Mouse (Mus musculus) intestine, embryonic 15.5 days (tissue): ENCODE measurements at regions not wholly inside any gene's neighbourhood (a gene's known extent, or its start where the extent isn't known, plus 50 kb on each side); places are given as distances from the start of the nearest gene placed in this dataset.

Experiments used
- ATAC-seq: fragments of 200-750 bp; cut with Nextera tagmentation; 2 replicates; pipeline ENCODE4 v1.8.0; 2017; ENCODE audit warnings: moderate TSS enrichment, moderate library complexity
- H3K27ac ChIP-seq: fragments of 300-500 bp; sonication (generic); 2 replicates; pipeline ENCODE4 v1.5.1; 2015; ENCODE audit warnings: mild to moderate bottlenecking, inconsistent platforms
- H3K27me3 ChIP-seq: fragments of 300-500 bp; sonication (generic); replicated peaks from 2 replicates; pipeline ENCODE4 v1.6.1; 2015; ENCODE audit warnings: inconsistent platforms
- H3K36me3 ChIP-seq: fragments of 300-500 bp; sonication (generic); 2 replicates; pipeline ENCODE4 v1.6.1; 2015; ENCODE audit warnings: inconsistent platforms
- H3K4me1 ChIP-seq: fragments of 300-500 bp; sonication (generic); replicated peaks from 2 replicates; pipeline ENCODE4 v1.6.1; 2015; ENCODE audit warnings: inconsistent platforms
- H3K4me2 ChIP-seq: fragments of 300-500 bp; sonication (generic); replicated peaks from 2 replicates; pipeline ENCODE4 v1.6.1; 2015; ENCODE audit warnings: mild to moderate bottlenecking, inconsistent platforms
- H3K4me3 ChIP-seq: fragments of 300-500 bp; sonication (generic); replicated peaks from 2 replicates; pipeline ENCODE4 v1.5.1; 2015; ENCODE audit warnings: inconsistent platforms
- H3K9ac ChIP-seq: fragments of 300-500 bp; sonication (generic); 2 replicates; pipeline ENCODE4 v1.6.1; 2015; ENCODE audit warnings: inconsistent platforms
- H3K9me3 ChIP-seq: fragments of 300-500 bp; sonication (generic); 2 replicates; pipeline ENCODE4 v1.6.1; 2016; ENCODE audit warnings: inconsistent platforms
- WGBS: fragments of 180-500 bp; shearing (Covaris S2); methylation state at CpG from one replicate; pipeline ENCODE4 v1.1.7; 2015; 5-methylcytosine and 5-hydroxymethylcytosine counted together

DNA sequence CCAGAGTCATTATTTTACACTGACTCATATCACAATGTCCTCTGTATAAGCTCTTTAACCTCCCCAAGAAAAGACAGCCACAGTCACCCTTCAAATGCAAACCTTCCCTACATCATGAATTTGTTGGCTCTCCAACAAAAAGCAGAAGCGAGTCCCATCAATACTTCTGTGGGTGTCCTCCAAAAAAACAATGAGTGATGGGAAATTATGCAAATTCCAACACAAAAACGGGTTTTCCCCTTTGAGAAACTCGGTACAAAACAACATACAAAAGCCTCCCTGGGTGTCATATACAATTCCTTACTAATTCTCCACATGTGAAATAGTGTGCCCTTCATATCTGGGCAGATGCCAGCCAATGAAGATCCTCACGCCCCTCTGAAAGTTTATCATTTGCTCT lies 311.8 kb upstream of the 4930412O13Rik start:
- ATAC-seq = no peak
- Histone ChIP-seq H3K4me1 (no peaks in the 10 kb centered on the region), H3K9me3 (no peaks in the 10 kb centered on the region), H3K36me3 (no peaks in the 10 kb centered on the region), H3K4me3 (no peak overlapping the region), H3K9ac (no peak overlapping the region), H3K4me2 (no peak overlapping the region), H3K27me3 (no peaks in the 10 kb centered on the region), H3K27ac (no peak overlapping the region)
- 80% methylated on average over 4 of the region's 4 CpGs for WGBS

DNA sequence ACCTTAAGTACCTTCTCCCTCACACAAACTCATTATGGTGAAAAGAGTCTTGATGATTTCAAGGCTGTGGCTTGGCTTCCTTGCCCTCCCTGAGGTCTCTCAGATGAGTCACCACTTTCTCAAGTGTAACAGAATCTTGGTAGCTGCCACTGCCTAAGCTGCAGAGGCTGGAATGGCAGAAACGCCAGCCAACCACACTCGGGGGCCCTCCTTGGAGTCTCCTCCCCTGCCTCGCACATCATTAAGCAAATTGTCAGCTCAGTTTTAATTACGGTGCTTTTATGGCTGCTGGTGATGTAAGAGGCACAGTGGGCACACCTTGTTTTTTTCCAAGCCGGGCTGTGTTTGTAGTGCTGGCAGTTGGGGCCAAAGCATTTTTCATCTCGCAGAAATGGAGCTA lies 306.9 kb upstream of the 4930412O13Rik start:
- H3K27me3 ChIP-seq = no peaks in the 10 kb centered on the region
- H3K4me2 ChIP-seq = no peak overlapping the region
- H3K9me3 ChIP-seq = no peaks in the 10 kb centered on the region
- no peaks in the 10 kb centered on the region for H3K36me3 ChIP-seq
- no peak overlapping the region for H3K9ac ChIP-seq
- peak; percentile 43; the same call in 1 of the 2 replicates for ATAC-seq
- H3K27ac ChIP-seq = no peak overlapping the region
- H3K4me1 ChIP-seq = no peaks in the 10 kb centered on the region
- WGBS = 39% methylated on average over 6 of the region's 6 CpGs
- no peak overlapping the region for H3K4me3 ChIP-seq

DNA sequence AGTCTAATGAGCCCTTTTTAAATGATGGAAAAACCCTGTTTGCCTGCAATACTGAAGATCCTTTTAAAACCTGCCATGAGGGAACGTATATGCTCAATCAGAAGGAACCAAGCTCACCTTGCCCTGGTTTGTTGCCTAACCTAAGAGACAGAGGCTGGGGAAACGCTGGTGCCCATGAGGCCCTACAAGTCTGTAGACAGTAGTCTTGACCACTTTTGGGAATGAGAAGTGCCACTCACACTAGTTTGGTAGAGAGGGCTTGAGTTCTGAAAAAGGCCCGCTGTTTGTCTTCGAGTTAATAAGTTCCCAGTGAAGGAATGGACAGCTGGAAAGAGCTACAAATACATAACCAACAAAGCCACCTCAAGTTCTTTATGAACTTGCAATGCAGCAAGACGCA lies 306.4 kb upstream of the 4930412O13Rik start:
- 89% methylated on average over 5 of the region's 5 CpGs for WGBS
- H3K9me3 ChIP-seq = no peaks in the 10 kb centered on the region
- no peak overlapping the region for H3K9ac ChIP-seq
- H3K27me3 ChIP-seq = no peaks in the 10 kb centered on the region
- H3K4me3 ChIP-seq = no peak overlapping the region
- H3K36me3 ChIP-seq = no peaks in the 10 kb centered on the region
- no peak overlapping the region for H3K27ac ChIP-seq
- ATAC-seq = no peak
- no peaks in the 10 kb centered on the region for H3K4me1 ChIP-seq
- no peak overlapping the region for H3K4me2 ChIP-seq

DNA sequence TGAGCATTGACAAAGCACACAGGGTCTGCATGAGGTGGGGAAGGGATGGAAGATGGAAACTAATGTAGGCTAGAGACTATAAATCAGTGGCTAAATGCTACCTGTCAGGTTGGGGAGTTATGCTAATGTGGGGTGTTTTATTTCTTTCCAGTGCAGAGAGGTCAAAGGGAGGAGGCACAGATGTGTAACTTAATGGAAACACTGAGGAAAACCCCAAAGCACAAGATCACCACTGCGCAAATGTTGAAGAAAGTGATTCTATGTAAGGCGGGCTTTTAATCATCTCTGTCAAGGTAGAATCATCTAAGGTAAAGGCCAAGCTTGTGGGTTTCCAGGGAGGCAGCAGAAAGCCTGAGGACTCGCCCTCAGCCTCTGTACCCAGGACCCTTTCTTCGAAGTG lies 303.2 kb upstream of the 4930412O13Rik start:
- Histone ChIP-seq H3K27me3 (no peaks in the 10 kb centered on the region), H3K4me2 (no peak overlapping the region), H3K9me3 (no peaks in the 10 kb centered on the region), H3K4me1 (no peaks in the 10 kb centered on the region), H3K27ac (no peak overlapping the region), H3K4me3 (no peak overlapping the region), H3K36me3 (no peaks in the 10 kb centered on the region), H3K9ac (no peak overlapping the region)
- no peak for ATAC-seq
- 67% methylated on average over 4 of the region's 4 CpGs for WGBS

DNA sequence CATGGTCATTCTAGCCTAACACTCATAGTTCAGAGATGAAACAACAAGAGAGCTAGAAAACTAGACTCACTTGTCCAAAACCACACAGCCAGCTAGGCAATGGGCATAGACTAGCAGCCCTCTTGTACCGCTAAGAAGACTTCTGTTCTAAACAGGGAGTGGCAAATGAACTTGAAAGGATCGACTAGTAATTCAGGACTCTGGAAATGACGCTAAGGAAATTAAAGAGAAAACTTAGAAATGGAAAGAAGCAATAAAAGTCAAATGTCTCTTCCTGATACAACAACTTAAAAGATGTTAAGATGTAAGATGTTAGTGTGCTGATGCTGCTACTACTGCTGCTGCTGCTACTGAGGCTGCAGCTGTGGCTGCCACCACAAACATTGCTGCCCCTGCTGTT lies 293.7 kb upstream of the 4930412O13Rik start:
- Histone ChIP-seq H3K27ac (no peak overlapping the region), H3K27me3 (no peaks in the 10 kb centered on the region), H3K9ac (no peak overlapping the region), H3K9me3 (no peaks in the 10 kb centered on the region), H3K36me3 (no peaks in the 10 kb centered on the region), H3K4me2 (no peak overlapping the region), H3K4me1 (no peaks in the 10 kb centered on the region), H3K4me3 (no peak overlapping the region)
- 92% methylated on average over 3 of the region's 3 CpGs for WGBS
- no peak for ATAC-seq

DNA sequence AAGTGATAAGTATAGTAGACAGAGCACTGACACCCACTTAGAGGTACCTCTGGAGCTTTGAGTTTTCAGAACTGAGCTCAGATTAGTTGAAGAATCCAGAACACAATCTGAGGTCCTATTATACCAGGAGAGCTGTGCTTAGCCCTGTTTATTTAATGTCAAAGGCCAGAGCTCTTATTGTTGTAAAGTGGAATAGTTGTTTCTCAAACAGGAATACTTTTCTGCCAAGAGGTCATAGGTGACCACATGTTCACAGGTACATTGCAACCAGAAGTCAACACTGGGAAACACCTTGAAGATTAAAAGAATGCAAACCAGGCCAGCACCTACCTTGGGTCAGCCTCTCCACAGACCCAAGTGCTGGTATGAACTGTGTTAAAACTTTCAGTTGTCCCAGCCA lies 291.9 kb upstream of the 4930412O13Rik start:
- Histone ChIP-seq H3K4me1 (no peaks in the 10 kb centered on the region), H3K27ac (no peak overlapping the region), H3K36me3 (no peaks in the 10 kb centered on the region), H3K4me2 (no peak overlapping the region), H3K9ac (no peak overlapping the region), H3K27me3 (no peaks in the 10 kb centered on the region), H3K9me3 (no peaks in the 10 kb centered on the region), H3K4me3 (no peak overlapping the region)
- no peak for ATAC-seq

DNA sequence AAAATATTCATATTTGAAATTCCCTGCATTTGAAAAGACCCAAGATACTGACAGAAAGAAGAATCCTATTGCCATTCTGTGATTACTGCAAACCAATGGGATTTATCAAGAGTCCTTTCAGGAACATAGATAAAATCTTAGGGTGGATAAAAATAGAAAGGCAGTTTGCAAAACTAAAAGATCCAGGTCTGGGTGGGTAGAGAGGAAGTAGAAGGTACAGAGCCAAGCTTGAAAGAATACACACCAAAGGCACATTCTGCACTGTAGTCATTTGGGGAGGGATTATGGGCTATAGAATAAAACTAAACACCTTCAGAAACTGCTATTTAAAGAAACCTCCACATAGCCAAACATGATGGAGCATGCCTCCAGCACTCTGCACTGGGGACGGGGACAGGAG lies 288.5 kb upstream of the 4930412O13Rik start:
- no peaks in the 10 kb centered on the region for H3K4me1 ChIP-seq
- H3K36me3 ChIP-seq = no peaks in the 10 kb centered on the region
- no peak for ATAC-seq
- no peak overlapping the region for H3K27ac ChIP-seq
- WGBS = 79% methylated on average over 1 of the region's 1 CpGs
- no peak overlapping the region for H3K4me2 ChIP-seq
- no peaks in the 10 kb centered on the region for H3K9me3 ChIP-seq
- H3K4me3 ChIP-seq = no peak overlapping the region
- no peaks in the 10 kb centered on the region for H3K27me3 ChIP-seq
- no peak overlapping the region for H3K9ac ChIP-seq

DNA sequence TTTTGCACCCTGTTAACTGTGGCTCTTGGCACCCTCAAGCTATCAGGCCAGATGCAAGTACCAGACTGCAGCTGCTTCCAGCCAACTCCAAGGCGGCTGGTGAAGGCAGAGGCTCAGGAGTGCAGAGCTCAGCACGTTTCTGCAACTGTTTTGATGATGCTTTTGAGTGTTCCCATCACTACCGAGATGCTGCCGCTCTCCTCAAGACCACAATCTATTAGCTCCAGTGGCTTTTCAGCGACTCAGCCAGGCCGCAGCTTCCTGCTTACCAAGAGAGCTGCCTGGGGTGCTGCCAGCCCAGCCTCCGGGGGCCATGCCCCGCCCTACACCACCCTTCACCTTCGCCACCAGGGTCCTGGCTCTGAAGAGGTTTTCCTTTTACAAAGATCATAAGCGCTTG lies 287.1 kb upstream of the 4930412O13Rik start:
- no peak overlapping the region for H3K9ac ChIP-seq
- ATAC-seq = no peak
- H3K27ac ChIP-seq = no peak overlapping the region
- H3K4me2 ChIP-seq = no peak overlapping the region
- 33% methylated on average over 10 of the region's 10 CpGs for WGBS
- H3K4me3 ChIP-seq = no peak overlapping the region
- H3K36me3 ChIP-seq = no peaks in the 10 kb centered on the region
- no peaks in the 10 kb centered on the region for H3K9me3 ChIP-seq
- H3K27me3 ChIP-seq = no peaks in the 10 kb centered on the region
- no peaks in the 10 kb centered on the region for H3K4me1 ChIP-seq

DNA sequence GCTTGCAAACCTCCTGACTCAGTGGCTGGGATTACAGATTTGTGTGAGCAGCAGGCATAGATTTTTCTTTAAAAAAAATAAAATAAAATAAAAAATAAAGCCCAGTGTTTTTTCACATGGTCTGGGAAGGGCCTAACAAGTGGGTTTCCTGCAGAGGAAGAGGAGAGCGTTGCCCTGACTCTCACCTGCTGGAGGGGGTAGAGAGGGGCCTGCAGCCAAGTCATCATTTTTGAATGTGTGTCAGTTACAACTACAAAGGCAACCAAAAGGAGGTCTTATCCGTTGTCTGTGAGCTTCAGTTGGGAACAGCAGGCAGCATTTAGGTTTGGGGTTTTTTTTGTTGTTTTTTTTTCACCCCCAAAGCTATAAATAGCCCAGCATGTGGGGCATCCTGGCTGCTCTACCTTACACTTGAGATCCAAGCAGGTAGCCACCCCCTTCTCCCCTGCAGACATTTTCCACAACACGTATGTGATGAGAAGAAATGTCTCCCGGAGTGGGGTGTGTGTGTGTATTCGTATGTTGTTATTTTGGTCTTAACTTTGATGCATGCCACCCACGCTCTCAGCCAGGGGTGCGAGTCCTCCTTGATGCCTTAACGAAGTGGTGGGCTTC lies 285.7 kb upstream of the 4930412O13Rik start:
- Histone ChIP-seq H3K9ac (no peak overlapping the region), H3K4me1 (no peaks in the 10 kb centered on the region), H3K27me3 (no peaks in the 10 kb centered on the region), H3K9me3 (no peaks in the 10 kb centered on the region), H3K36me3 (no peaks in the 10 kb centered on the region), H3K4me2 (no peak overlapping the region), H3K27ac (no peak overlapping the region), H3K4me3 (no peak overlapping the region)
- WGBS = 78% methylated on average over 8 of the region's 8 CpGs
- ATAC-seq = no peak

DNA sequence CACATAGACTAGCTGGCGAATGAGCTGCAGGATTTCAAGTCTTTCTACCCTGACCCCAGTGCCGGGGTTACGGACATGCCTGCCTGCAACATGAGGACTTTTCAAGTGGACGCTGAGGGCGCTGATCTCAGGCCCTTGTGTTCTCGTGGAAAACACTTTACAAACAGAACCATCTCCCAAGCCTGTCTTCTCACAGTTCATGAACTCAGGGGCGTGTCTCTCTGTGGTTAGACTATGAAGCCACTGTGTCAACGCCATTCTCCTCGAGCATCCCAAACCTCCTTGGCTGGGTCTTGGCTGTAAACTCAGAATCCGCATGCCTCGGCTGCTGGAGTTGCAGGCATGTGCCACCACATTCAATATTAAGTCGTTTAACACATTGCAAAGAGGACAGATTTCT lies 284.9 kb upstream of the 4930412O13Rik start:
- Histone ChIP-seq H3K36me3 (no peaks in the 10 kb centered on the region), H3K4me2 (no peak overlapping the region), H3K9me3 (no peaks in the 10 kb centered on the region), H3K4me1 (no peaks in the 10 kb centered on the region), H3K4me3 (no peak overlapping the region), H3K27ac (no peak overlapping the region), H3K9ac (no peak overlapping the region), H3K27me3 (no peaks in the 10 kb centered on the region)
- no peak for ATAC-seq
- 67% methylated on average over 12 of the region's 12 CpGs for WGBS

DNA sequence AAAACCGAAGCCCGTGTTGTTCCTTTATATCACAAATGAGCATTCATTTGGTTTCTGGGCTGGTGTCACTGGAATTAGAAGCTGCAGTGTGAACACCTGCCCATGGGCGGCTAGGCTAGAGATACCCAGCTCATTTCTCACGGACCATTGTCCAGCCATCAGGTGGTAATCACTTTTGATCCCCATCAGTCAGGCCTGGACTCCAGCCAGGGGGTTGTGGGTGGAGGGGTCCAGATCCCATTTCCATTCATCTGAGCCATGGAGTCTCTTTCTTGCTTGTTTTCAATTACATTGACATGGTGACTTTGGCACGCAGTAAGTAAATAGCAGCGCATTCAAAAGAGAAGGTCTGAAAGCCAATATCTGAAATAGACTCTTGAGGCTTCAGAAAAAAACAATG lies 276.1 kb upstream of the 4930412O13Rik start:
- no peak overlapping the region for H3K9ac ChIP-seq

DNA sequence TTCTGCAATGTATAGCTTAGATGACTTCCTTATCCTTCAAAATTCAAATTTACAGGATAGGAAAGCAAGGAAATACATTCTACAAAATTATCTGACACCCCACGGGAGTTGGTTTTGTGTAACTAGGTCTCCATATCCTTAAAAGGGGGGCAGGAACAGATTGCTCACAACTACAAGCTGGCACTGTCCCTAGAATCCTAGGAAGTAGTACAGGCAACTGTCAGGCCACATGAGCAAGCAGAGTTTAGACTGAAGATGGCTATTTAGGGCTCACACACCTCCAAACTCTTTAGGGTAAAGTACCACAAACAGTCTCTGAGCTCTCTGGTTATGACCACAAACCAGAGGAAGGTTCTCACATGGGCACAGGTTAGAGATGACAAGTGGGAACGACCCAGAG lies 273.5 kb upstream of the 4930412O13Rik start:
- Histone ChIP-seq H3K4me3 (no peak overlapping the region), H3K27me3 (no peaks in the 10 kb centered on the region), H3K9ac (no peak overlapping the region), H3K4me2 (no peak overlapping the region), H3K4me1 (no peaks in the 10 kb centered on the region), H3K27ac (no peak overlapping the region), H3K9me3 (no peaks in the 10 kb centered on the region), H3K36me3 (no peaks in the 10 kb centered on the region)
- no peak for ATAC-seq
- WGBS = 82% methylated on average over 2 of the region's 2 CpGs

More for the DNA sequence above, 276.1 kb upstream of the 4930412O13Rik start:
- no peak overlapping the region for H3K4me2 ChIP-seq
- no peak overlapping the region for H3K27ac ChIP-seq
- 82% methylated on average over 6 of the region's 6 CpGs for WGBS
- H3K9me3 ChIP-seq = no peaks in the 10 kb centered on the region
- H3K36me3 ChIP-seq = no peaks in the 10 kb centered on the region
- no peaks in the 10 kb centered on the region for H3K27me3 ChIP-seq
- H3K4me1 ChIP-seq = no peaks in the 10 kb centered on the region
- H3K4me3 ChIP-seq = no peak overlapping the region
- ATAC-seq = no peak

DNA sequence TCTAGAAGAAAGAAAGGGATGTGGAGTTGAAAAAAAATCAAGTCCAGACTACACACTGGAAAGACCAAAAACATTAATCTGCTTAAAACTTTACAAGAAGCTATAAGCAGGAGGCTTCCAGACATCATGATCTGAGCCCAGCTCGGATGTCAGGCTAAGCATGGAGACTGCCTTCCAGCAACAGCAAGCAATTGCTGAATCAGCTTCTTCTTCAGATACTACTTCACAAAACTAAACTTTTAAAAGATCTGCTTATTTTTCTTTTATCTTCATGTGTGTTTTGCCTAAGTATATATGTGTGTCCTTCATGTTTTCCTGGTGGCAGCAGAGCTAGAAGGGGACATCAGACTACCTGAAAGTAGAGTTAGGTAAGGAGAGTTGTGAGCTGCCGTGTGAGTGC lies 266.6 kb upstream of the 4930412O13Rik start:
- Histone ChIP-seq H3K27ac (no peak overlapping the region), H3K4me3 (no peak overlapping the region), H3K4me2 (no peak overlapping the region), H3K9me3 (no peaks in the 10 kb centered on the region), H3K36me3 (no peaks in the 10 kb centered on the region), H3K4me1 (no peaks in the 10 kb centered on the region), H3K9ac (no peak overlapping the region), H3K27me3 (no peaks in the 10 kb centered on the region)
- ATAC-seq = no peak
- WGBS = 71% methylated on average over 2 of the region's 2 CpGs
